Mouse (Mus musculus): ENCODE data around the gene Mmp13.
"Not testable (repeated sequence)": the region's sequence is repeated elsewhere in the genome, so short reads cannot be mapped to it uniquely, and the experiment has no call there.

The Mmp13 gene

GRCm38 (mm10) chr9:7272214-7272613, at the start of gene Mmp13:
Mmp13 (plus strand) TSS chr9:7272514.
- no peak for DNase-seq

- DNase-seq = no peak
Measured at GRCm38 (mm10) chr9:7238619-7239018, 33.7 kb upstream of the Mmp13 start.

- no peak for DNase-seq
Measured at GRCm38 (mm10) chr9:7239967-7240366, 32.3 kb upstream of the Mmp13 start.

GRCm38 (mm10) chr9:7252797-7253654, 19.3 kb upstream of the Mmp13 start:
- no peak for DNase-seq

- no peak for DNase-seq
Measured at GRCm38 (mm10) chr9:7261667-7262066, 10.6 kb upstream of the Mmp13 start.

GRCm38 (mm10) chr9:7270071-7270470, 2.2 kb upstream of the Mmp13 start:
- DNase-seq = no peak

- no peak for DNase-seq
Measured at GRCm38 (mm10) chr9:7282565-7283302, 10.4 kb downstream of the Mmp13 start.

GRCm38 (mm10) chr9:7283303-7283684, 11.0 kb downstream of the Mmp13 start:
- not testable (repeated sequence) for DNase-seq

GRCm38 (mm10) chr9:7289501-7289900, 17.2 kb downstream of the Mmp13 start:
- DNase-seq = no peak

- DNase-seq = no peak
Measured at GRCm38 (mm10) chr9:7289901-7290300, 17.6 kb downstream of the Mmp13 start.

- DNase-seq = no peak
Measured at GRCm38 (mm10) chr9:7292132-7292531, 19.8 kb downstream of the Mmp13 start.

GRCm38 (mm10) chr9:7331847-7332246, 59.5 kb downstream of the Mmp13 start:
- no peak for DNase-seq

All from right cerebral cortex, postnatal 4 days (tissue).